Mouse (Mus musculus): ENCODE measurements around the gene Zfhx3.

The Zfhx3 gene

DNA sequence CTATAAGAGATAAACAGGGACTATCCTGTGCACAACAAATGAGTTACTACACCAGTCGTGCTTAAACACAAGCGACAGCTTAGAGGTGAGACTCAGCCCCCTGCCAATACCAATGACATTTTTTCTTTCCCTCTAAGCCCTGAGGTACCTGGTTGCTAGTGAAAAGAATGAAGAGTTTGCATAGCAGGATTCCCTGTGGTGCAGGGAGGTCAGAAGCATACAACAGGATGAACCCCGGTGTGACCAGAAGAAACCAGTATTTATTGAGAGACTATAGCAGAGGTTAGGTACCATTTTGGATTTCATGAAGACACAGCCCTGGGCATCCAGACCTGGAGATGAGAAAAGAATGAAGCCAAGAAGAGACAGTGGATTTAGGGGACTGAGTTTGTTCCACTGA is 498.0 kb downstream of the Zfhx3 start:
- peak; percentile 52 for DNase-seq (ENCODE audit: low read depth, low spot score)

DNA sequence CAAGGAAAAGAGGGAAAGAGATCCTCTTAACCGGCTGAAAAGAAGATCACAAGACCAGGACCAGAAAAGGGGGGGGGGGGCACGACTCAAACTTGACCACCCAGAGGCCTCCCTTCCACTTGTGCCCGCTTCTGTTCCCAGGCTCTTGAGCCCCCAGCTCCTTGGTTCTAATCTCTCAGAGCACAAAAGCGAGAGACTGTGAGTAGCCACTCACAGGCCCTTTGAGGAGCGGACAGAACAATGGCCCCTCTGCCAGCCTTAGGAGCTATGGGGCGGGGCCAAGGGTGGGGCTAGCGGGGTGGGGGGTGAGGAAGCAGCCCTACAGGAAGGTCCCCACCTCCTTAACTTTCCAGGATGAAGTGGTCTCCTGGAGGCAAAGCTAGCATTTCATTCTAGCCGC is 508.4 kb downstream of the Zfhx3 start:
- peak; percentile 29 for DNase-seq (ENCODE audit: low read depth, low spot score)

DNA sequence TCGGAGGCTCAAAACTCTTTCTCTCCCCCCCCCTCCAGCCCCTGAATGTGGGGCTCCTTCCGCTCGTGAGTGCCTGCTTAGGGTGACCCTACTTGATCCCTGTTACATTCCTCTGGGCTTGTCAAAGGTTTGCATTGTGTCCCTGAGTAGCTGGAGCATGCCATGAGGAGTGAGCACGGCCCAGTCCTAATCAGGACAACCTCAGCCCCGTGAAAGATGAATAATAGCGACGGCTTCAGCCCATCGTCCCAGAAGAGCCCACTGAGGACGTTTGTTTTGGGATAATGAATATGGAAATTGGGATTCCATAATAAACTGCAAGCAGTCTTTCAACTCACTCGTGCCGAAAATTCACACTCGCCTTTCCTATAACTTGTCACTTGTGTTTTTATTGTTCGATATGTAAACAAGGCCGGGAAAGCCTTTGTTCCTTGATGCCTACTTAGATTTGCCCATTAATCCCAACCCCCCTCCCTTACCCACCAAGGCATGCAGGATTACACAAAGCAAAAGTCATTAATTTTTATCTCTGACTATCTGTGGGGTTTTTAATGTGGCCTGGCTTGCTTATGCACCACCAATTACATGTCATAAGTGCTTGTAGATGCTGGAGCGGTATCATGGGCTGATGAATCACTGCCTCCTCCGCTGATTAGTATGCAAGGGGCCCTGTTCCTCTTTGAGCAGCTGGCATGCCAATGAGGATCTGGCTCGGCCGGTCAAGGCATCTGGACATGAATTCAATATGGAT is 512.3 kb downstream of the Zfhx3 start:
- no peak for DNase-seq (ENCODE audit: low read depth, low spot score)

DNA sequence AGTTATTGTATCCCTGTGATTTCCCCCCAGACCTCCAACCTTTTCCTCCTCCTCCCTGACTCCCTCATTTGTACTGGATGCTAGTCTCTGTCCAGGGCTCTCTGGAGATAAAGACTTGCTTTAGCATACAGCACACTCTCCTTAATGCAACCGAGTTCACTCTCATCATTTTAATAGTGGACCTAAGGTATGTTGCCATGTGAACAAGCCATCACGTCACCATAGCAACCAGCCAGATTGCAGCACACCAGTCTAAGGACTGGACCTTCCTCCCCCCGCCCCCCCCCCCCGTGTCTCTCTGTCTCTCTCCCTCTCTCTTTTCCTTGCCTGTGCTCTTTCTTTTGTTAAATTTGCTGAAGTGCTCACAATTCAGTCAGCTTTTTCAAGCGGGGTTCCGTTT is 524.2 kb downstream of the Zfhx3 start:
- DNase-seq (ENCODE audit: low read depth, low spot score) = no peak

DNA sequence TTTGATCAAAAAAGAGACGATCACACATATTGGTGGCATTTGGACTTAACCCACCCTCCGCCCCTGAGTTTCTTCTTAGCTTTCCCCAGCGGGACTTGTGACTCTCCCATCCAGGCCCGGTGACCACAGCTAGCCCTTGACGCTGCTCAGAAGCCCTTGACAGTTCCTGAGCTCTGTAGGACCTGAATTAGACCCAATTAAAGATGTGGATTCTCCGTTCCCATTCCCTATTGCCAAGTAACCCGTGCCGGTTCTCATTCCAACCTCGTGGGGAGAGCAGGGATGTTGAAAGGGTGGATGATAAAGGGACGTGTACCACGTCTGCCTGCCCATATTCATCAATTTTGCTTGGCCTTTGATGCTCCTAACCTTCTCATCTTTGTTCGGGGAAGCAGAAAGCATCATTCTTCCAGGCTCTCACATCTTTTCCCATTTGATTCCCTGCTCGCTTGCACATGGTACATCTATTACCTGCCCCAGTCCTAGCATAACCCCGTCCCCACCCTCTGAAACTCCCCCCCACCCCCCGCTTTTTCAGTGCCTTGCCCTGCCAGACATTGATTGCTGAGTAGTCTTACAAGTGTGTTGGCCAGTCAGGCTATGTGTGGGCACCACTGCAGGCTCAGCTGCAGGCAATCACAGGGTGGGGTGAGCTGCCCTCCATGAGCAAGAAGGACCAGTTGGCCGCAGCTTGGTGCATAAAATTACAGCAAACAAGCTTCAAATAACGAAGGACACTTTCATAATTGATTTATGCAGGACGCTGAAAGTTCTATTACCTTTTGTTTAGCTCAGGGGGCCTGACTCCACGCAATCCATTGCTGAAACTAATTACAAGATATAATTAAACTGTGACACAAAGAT is 525.0 kb downstream of the Zfhx3 start:
- DNase-seq (ENCODE audit: low read depth, low spot score) = no peak

DNA sequence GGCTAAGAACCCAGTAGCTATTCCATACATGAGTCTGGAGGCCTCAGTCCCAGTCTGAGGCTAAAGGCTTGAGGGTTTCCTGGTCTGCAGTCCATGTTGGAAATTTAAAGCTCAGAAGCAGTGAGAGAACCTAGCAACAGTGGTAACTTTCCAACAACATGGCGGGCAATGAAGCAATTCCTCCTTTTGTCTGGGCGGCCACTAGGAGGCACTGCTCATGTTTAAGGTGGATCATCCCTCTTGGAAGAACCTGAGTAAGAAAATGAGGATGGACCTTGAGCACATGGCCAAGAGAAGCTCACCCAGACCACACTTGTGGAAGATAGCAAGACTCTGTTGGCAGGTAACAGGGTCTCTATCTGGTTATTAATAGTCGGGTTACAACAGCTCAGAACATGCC is 527.8 kb downstream of the Zfhx3 start:
- DNase-seq (ENCODE audit: low read depth, low spot score) = peak; percentile 66

DNA sequence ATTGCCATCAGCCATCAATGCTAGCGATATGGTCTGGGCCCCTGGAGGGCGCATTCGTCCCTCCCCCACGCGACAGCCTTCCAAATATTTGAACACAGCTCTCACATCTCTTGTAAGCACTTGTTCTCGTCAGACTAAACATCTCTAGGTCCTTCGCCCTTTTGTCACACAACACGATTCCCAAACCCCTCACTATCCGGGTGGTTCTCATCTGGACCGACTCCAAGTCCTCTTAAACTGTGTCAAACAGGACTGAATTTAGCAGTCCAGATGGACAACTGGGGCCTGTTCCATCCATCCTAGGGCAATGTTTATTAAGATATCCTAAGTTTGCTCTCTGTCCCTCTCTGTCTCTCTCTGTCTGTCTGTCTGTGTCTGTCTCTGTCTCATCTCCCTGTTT is 532.1 kb downstream of the Zfhx3 start:
- no peak for DNase-seq (ENCODE audit: low read depth, low spot score)

DNA sequence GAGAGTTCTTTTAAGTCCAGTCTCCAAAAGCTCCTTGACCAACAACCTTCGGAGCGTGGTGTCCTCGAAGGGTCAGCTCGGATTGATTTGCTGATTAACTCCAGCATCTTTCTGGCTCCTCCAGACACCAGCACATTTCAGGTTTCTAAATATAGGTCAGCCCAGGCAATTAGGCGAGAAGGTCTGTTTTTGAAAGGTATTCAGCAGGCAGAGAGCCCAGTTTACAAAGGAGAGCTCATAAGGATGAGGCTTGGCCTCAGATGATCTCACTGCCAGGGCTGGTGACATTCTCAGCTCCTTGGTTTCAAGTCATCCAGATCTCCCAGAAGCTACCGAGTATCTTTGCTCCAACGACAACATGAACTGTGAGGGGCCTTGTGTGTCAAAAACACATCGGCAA is 535.7 kb downstream of the Zfhx3 start:
- no peak for DNase-seq (ENCODE audit: low read depth, low spot score)

DNA sequence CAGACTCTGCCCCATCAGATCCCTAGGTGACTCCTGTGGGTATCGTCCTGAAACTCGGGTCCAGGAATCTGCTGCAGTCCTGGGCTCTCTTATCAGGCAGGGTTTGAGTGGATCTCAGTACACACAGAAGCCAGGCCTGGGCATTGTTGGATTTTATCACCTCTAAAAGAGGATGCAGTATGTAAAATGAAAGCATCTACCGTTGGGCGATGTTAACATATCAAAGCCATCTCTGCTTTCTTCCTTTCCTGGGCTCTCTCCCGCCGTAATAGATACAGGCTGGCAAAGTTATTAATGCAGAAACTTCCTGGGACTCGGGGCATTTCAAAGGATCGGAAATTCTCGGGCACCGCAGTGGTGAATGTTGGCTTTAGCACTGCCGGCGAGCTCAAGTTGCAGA is 537.7 kb downstream of the Zfhx3 start:
- no peak for DNase-seq (ENCODE audit: low read depth, low spot score)

DNA sequence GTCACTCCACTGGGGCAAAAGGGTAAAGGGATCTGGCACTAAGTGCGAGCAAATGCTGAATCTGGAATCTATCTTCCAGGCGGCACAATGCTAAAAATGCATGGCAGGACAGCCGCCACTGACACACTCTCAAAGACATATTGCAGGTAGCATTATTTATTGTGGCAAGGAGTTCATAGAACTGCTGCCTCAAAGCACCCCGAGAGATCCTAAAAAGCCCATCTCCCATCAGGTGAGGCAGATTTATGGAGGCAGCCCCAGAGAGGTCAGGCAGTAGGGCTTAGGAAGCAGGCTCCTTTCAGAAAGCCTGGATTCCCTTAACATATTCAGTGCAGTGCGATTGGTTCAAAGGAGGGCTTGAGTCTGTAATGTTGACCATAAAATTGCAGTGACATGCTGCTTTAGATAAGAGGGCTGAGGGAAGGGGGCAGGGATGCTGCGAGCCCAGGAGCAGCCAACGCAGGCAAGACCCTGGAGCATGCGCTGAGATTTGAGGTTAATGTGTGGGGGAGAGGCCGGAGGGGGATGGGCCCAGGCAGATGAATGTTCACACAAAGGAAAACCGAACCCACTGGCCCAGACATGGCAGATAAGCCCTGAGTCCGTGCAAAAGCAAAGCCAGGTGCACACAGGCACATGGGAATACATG is 538.8 kb downstream of the Zfhx3 start:
- no peak for DNase-seq (ENCODE audit: low read depth, low spot score)

DNA sequence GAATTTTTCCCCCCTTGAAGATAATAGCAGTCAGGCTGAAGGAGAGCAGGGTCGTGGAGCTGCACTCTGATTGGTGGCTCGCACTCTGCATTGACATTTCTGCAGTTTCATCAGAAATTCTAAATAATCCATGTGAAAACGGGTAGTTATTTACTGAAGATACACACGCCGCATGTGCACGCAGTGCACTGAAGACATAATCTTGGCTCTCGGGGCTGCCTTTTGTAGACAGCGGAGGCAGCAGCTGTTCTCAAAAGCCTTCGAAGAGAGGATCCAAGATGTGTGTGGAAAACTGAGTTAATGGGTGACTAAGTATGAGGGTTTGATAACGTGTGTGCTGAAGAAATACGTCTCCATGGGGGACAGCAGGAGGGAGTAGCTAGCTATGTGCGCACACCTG is 553.7 kb downstream of the Zfhx3 start:
- no peak for DNase-seq (ENCODE audit: low read depth, low spot score)

DNA sequence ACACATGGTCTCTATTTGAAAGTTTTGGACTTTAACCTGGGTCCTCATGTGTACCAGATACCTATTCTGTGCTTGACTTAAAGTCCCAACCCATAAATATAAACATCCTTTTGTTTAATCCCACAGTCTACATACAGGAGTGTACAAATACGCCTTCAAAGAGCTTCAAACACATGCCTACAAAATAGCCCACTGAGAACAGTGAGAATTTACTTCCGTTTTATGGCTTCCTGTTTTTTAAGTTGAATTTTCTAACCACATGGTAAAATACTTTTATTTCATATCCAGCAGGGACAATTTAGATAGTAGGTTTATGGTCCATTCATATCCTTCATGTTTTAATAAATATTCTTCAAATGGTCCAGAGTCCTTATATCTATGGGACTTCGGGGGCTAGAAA is 564.3 kb downstream of the Zfhx3 start:
- no peak for DNase-seq (ENCODE audit: low read depth, low spot score)

DNA sequence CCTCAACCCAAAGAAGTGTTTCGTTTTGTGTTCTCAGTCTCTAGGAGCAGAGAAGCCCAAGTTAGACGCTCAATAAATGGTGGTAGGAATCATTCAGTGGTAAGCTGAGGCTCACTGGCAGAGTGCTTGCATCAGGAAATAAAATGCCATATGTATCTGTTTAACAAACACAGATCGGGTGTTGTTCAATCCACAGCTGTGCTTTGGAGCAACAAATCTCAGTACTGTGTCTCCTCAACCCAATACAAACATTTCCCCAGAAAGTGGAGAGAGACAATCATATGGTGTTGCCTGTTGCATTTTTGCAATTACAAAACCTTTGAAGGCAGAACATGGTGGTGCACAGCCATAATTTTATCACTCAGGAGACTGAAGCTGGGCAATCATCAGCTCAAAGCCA is 565.3 kb downstream of the Zfhx3 start:
- DNase-seq (ENCODE audit: low read depth, low spot score) = no peak

DNA sequence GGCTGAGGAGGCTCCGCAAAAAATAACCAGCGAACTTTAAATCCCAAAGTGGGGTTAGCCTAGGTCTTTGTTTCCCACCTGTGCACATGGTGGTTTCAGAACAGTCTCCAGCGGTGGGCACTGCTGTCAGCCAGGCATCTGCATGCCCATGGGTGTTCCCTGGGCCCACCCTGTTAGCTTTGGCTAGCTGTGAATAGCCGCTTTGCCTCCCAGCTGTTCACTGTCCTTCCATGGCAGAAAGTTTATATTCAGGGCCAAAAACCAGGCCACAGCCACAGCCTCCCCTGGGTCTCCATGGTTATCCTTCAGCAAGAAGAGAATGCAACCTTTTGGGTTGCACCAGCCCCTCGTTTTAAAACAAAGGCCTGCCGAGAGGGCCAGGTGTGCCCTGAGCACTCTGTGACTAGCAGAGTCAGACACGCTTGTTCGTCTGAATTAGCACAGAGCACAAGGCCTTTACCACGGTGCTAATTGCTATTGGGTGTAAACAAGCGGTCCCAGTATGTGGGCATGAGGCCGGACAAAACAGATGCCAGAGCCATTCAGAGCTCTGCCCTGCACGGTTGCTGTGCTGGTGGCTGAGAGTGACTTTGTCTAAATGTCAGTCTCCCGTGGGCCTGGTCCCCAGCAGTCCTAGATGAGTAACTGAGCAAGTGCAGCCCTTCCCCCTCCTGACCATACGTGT is 568.3 kb downstream of the Zfhx3 start:
- DNase-seq (ENCODE audit: low read depth, low spot score) = no peak

DNA sequence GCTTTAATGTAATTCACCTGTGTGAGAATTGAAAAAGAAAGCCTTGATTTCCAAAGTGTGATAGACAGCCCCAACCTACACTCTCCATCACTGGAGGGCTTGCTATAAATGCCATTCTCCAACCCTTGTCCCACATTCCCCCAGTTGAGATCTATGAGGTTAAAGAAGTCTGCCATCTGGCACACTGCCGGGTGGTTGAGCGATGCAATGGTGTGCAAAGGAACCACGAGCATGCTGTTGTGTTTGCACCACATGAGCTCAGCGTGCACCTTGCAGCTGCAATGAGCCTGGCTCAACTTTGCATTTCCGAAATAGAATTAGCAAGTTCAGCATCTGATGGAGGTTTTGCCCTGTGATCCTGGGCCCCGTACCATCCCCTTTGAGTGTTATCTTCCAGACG is 575.7 kb downstream of the Zfhx3 start:
- no peak for DNase-seq (ENCODE audit: low read depth, low spot score)

DNA sequence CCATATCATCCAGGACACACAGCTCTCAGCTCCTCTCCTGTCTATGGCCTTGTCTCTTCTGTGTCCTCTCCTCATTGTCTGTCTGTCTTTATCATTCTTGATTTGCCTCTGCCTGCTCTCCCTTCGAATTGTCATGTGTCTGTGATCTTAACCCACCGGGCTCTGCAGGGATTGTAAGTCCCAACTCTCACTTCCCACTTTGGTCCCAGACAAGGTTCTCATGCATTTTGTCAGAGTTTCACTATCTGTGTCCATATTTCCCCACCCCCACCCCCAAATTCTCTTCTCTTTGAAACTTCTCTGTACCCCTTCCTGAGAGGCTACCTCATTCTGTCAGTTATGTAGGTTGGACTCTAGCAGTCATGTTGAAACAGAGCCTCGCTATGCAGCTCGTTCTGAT is 579.6 kb downstream of the Zfhx3 start:
- no peak for DNase-seq (ENCODE audit: low read depth, low spot score)

DNA sequence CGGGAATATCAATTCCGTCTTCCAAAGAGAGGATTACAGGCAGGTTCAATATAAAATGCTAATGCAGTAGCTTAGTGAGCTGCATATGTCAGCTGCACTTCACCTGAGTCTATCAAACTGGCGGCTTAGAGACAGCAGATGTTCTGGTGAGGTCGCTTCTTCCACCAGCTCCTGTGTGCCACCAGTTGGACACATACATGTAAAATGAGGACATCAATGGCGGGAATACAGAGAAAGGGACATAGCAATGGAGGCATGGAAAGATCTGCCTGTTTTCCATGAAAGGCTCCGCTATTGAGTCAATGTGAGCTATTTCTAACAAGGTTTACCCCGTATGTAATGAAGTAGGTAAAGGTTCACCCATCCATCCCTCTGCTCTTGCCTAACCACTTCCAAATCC is 587.0 kb downstream of the Zfhx3 start:
- DNase-seq (ENCODE audit: low read depth, low spot score) = no peak

DNA sequence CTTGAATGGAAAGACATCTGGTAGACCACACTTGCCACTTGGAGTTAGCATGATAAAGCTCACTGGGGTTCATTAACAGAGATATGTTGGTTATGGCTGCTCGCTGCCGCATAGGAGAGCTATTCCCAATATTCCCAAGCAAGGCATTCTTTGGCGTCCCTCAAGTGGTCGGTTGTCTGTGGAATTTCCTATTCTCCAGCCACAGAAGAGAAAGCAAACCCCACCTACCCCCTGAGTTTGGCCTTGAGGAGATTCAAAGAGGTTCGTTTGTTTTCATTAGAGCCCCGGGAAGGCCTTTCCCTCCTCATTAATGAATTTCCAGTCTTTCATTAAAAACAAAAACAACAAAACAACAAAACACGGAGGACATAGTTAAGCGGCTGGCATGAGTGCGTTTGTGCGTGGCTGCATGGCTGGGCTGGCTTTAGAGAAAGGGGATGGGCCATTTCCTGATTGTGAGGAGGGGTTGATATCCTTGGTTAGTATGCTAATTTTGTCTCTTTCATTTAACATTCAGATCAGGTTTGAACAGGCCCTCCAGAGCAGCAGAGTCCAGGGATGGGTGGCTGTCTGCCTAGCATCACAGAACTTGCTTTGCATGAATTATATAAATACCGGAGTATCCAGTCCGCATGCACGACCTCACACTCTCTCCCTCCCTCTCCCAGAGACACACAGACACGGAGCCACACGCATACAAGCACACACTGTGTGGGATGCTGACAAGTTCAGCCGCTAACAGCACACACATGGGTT is 592.9 kb downstream of the Zfhx3 start:
- DNase-seq (ENCODE audit: low read depth, low spot score) = peak; percentile 90

DNA sequence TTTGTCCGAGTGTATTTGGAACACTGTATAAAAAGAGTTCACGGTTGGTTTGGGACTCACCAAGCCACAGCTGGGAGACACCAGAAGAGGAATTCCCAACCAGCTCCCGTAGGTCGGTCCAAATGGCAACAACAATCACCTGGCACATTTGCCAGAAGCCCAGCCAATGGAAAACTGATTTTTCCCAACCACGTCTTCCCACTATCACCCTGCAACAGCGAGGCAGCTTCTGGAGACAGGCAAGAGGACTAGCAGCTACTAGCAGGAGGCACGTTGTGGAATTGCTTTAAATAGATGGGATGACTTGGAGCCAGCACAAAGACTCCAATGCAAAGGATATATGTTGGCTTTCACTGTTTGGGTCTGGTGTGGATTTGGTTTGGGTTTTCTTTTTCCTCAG is 593.7 kb downstream of the Zfhx3 start:
- DNase-seq (ENCODE audit: low read depth, low spot score) = peak; percentile 12

DNA sequence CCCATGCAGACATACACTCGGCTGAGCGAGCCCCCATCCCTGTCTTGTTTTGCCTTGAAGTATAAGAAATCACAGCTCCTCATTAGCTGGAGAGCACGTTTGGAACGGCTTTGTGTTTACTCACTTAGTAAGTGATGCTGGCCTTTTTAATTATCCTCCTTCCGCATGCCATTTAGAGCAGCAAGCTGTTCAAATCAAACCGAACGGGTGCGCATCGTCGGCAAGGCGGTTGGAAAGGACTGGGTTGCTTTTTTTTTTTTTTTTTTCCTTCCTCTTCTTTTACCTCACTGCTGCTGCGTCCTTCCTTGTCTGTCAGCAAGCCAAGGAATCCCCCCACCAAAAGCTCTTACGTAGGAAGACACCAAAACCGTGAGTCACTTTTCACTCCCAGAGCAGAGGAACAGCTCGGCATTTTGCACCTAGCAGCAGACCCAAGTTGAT is 594.5 kb downstream of the Zfhx3 start:
- no peak for DNase-seq (ENCODE audit: low read depth, low spot score)

Measured in ES-CJ7 (cell line).